Mouse (Mus musculus): ENCODE data around the gene Zfp467.

Zfp467 gene

GRCm38 (mm10) chr6:48440306-48441014 lies 5.2 kb downstream of the Zfp467 start:
- DNase-seq (ENCODE audit: low read depth, low spot score), result no peak

- no peak for DNase-seq (ENCODE audit: low read depth, low spot score)
Measured at GRCm38 (mm10) chr6:48439654-48440053, 6.0 kb downstream of the Zfp467 start.

- peak; percentile 82 for DNase-seq (ENCODE audit: low read depth, low spot score)
Measured at GRCm38 (mm10) chr6:48438475-48439125, 7.0 kb downstream of the Zfp467 start.

DNA sequence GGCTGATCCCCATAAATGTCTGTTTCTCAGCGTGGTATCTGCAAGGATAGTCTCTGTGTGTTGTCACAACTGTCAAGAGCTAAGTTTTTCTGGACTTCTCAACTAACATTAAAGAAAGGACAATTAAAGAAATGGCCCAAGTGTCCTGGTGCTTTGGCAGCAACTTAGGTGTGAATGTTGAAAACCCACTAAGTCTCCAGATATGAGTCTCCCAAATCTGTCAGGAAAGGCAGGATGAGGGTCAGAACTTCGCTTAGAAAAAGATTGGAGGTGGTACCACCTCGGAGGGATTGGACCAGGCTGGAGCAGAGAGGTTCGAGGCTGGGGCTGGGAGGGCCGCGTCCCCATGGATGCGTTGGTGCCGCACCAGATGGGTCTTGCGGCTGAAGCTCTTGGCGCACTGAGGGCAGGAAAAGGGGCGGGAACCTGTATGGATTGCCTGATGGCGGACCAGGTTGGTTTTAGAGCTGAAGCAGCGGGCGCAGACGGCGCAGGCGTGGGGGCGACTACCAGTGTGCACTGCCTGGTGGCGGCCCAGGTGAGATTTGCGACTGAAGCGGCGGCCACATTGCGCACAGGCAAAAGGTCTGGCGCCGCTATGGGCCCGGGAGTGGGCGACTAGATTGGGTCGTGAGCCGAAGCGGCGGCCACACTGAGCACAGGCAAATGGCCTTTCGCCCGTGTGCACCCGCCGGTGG lies 7.8 kb downstream of the Zfp467 start:
- DNase-seq (ENCODE audit: low read depth, low spot score), result peak; percentile 78

DNA sequence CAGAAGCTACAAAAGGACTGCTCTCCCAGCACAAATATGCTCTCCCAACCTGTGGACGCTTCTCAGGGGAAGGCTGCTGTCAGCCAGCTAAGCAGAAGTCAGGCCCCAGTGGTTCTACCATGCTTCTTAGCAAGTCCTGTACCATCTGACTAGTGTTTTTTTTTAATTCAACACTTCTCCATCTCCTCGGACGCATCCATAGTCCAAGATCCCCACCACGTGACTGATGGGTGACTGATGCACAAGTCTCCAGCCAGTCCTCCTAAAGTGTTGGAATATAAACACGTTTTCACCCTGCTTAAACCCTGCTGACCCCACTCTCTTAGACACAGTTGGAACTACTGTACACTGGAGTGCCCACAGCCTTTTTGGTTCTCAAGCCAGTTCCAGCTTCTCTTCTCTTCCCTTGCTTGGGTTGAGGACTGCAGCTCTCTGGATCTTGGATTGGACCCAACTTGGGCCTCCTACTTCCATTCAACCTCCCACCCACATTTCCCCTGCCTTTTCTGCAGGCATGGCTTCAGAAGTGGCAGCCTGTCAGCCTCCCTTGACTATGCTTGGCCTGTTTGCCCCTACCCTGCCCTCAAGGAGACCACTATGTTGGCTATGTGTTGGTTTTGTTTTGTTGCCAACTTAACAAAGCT lies 9.8 kb downstream of the Zfp467 start:
- DNase-seq (ENCODE audit: low read depth, low spot score), result no peak

DNA sequence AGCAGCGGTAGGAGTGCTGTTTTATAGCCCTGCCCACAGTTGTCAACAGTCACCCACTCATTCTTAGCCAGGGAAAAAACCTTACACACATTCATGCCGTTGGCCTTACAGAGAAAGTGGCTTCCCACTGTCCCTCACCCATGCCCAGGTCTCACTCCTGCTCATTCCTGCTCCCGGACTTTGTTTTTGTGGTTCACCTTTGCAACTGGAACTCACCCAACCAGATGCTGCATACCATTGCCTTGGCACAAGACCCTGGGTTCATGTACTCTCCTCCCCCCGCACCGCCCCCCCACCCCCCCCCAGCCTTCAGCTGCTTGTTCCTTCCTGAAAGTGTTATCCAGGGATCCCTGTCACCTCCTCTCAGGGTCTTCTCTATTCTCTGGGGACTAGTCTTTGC lies 10.5 kb downstream of the Zfp467 start:
- DNase-seq (ENCODE audit: low read depth, low spot score), result no peak

- DNase-seq (ENCODE audit: low read depth, low spot score), result no peak
Measured at GRCm38 (mm10) chr6:48434651-48435050, 11.0 kb downstream of the Zfp467 start.

GRCm38 (mm10) chr6:48432893-48433816 lies 12.5 kb downstream of the Zfp467 start:
- no peak for DNase-seq (ENCODE audit: low read depth, low spot score)

GRCm38 (mm10) chr6:48430748-48431147 lies 14.9 kb downstream of the Zfp467 start:
- DNase-seq (ENCODE audit: low read depth, low spot score), result no peak

DNA sequence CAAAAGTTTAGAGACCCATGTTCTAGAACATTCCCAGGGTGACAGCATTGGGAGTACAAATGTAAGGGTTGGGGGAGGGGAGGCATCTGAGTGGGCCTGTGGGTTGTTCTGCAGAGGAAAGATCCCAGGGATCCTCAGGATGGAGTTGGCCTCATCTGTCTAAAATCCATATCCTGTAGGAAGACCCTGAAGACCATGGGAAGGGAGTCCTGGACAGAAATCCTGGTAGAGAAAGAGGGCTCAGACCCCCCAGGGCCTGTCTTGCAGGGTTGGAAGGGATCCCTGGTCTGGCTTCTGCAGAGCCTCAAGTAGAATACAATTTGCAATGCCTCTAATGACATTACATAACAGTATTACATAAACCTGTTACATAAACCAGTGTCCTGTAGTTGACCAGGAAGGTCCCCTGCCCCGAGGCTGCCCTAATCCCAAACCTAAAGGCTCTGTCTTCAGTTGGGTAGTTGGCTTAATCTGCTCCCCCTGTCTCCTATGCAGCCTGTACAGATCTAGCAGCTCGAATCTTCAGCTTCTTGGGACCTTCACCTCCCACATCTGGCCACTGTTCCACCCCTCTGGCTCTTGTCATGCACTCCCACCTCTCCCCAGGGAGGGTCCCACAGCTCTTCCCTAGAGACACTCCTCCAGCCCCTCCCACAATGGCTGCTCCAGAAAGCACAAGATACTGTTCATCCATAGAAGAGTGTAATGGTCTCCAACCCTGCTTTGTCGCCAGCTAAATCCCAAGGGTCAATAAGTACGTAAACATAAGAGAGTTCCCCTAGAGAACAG lies 16.7 kb downstream of the Zfp467 start:
- DNase-seq (ENCODE audit: low read depth, low spot score), result peak; percentile 31

DNA sequence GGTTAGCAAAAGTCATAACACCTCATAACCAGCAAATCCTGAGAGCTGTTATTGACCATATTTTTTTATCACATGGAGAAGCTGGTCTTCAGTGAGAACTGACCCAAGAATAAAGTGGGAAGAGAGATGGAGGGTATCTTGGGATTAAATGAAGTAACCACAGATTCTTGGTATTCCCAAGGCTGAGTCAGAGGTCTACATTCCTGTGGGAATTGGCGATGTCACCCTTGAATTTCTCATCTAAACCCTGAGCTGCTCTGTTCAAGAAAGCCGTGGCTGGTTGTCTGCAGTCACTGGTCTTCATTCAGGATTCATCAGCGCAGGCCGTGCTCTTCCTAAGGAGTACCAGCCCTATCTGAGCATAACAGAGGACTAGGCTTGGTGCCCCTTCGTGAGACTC lies 18.7 kb downstream of the Zfp467 start:
- no peak for DNase-seq (ENCODE audit: low read depth, low spot score)

DNA sequence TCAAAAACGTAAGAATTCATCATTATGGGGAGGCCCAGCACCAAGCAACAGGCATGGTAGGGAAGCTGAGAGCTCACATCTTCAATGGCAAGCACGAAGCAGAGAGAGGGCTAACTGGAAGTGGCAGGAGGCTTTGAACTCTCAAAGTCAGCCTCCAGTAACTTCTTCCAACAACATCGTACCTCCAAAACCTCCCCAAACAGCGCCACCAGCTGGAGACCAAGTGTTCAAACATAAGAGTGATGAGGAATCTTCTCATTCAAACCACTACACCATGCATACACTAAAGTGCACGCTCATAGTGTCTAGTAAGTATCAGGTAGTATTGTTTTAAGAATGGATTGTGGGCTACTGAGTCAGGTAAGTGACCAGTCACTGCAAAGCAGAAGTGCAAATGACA lies 21.6 kb downstream of the Zfp467 start:
- peak; percentile 59 for DNase-seq (ENCODE audit: low read depth, low spot score)

DNA sequence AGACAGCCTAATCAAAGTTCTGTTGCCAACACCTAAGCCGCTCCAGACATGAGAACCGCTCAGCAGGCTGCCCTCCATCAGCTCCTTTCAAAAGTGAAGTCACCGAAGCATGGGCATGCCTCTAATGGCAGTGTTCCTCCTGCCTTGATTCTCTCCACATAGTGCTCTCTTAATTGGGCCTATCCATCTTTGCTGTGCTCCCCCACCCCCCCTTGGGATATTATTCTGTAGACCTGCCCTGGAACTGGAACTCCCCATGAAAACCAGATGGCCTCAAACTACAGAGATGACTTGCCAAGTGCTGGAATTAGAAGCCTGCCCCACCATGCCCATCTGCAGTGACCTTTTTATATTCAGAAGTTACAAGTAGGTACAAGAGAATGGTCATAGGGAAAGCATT lies 22.3 kb downstream of the Zfp467 start:
- no peak for DNase-seq (ENCODE audit: low read depth, low spot score)

GRCm38 (mm10) chr6:48420647-48421046 lies 25.0 kb downstream of the Zfp467 start:
- no peak for DNase-seq (ENCODE audit: low read depth, low spot score)

- no peak for DNase-seq (ENCODE audit: low read depth, low spot score)
Measured at GRCm38 (mm10) chr6:48416486-48416885, 29.1 kb downstream of the Zfp467 start.

DNA sequence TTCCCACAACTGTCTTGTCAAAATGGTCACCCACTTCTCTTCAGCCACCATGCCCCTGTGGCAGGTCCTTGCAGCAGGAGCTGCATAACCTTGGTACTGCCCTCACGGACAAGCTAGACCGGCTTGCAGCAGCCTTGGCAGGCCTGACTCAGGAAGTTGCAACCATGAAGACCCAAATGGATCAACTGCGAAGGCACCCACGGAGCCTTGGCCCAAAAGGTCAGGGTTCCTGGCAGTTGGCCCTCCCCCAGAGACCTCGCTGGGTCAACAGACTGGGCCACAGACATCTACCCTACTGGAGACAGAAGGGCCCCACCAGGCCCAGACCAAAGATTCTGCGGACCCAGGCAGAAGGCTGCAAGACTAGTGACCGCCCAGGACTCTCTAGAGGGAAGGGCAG lies 30.0 kb downstream of the Zfp467 start:
- no peak for DNase-seq (ENCODE audit: low read depth, low spot score)

GRCm38 (mm10) chr6:48414886-48415285 lies 30.7 kb downstream of the Zfp467 start:
- DNase-seq (ENCODE audit: low read depth, low spot score), result no peak

- DNase-seq (ENCODE audit: low read depth, low spot score), result no peak
Measured at GRCm38 (mm10) chr6:48413081-48413480, 32.5 kb downstream of the Zfp467 start.

- DNase-seq (ENCODE audit: low read depth, low spot score), result no peak
Measured at GRCm38 (mm10) chr6:48412662-48413061, 33.0 kb downstream of the Zfp467 start.

GRCm38 (mm10) chr6:48412147-48412546 lies 33.5 kb downstream of the Zfp467 start:
- no peak for DNase-seq (ENCODE audit: low read depth, low spot score)
